Mouse (Mus musculus) embryonic facial prominence, embryonic 15.5 days (tissue): ENCODE results near the gene Rgcc. TPM values are rescaled to one million over a fixed set of nuclear protein-coding genes. Genes with fewer than 3 reads are reported as not detected.
A peak's percentile ranks its signal among the peaks of the same experiment; 100 is the strongest.

ENCODE experiments used
- ATAC-seq: fragments of 200-750 bp; cut with Nextera tagmentation; 2 replicates; pipeline ENCODE4 v1.8.0; 2017; ENCODE audit warnings: low read depth, moderate TSS enrichment; ENCODE audit not compliant: insufficient number of reproducible peaks, low FRiP score, low TSS enrichment
- H3K27ac ChIP-seq: fragments of 300-500 bp; sonication (generic); replicated peaks from 2 replicates; pipeline ENCODE4 v1.5.1; 2015; ENCODE audit warnings: mild to moderate bottlenecking, inconsistent platforms
- H3K27me3 ChIP-seq: fragments of 300-500 bp; sonication (generic); 2 replicates; pipeline ENCODE4 v1.6.1; 2015; ENCODE audit warnings: inconsistent platforms
- H3K36me3 ChIP-seq: fragments of 300-500 bp; sonication (generic); 2 replicates; pipeline ENCODE4 v1.6.1; 2015; ENCODE audit warnings: mild to moderate bottlenecking, inconsistent platforms
- H3K4me1 ChIP-seq: fragments of 300-500 bp; sonication (generic); 2 replicates; pipeline ENCODE4 v1.6.1; 2015; ENCODE audit warnings: inconsistent platforms
- H3K4me2 ChIP-seq: fragments of 300-500 bp; sonication (generic); replicated peaks from 2 replicates; pipeline ENCODE4 v1.6.1; 2015; ENCODE audit warnings: mild to moderate bottlenecking, inconsistent platforms
- H3K4me3 ChIP-seq: fragments of 300-500 bp; sonication (generic); replicated peaks from 2 replicates; pipeline ENCODE4 v1.5.1; 2015; ENCODE audit warnings: mild to moderate bottlenecking, inconsistent platforms
- H3K9ac ChIP-seq: fragments of 300-500 bp; sonication (generic); 2 replicates; pipeline ENCODE4 v1.6.1; 2015; ENCODE audit warnings: inconsistent platforms
- H3K9me3 ChIP-seq: fragments of 300-500 bp; sonication (generic); replicated peaks from 2 replicates; pipeline ENCODE4 v1.6.1; 2016; ENCODE audit warnings: inconsistent platforms
- WGBS: fragments of 180-500 bp; shearing (Covaris S2); methylation state at CpG from one replicate; pipeline ENCODE4 v1.1.7; 2015; 5-methylcytosine and 5-hydroxymethylcytosine counted together
- polyA plus RNA-seq: library from polyadenylated mRNA; unstranded; fragments of >200 nt; fragmentation: Nextera tagmentation; extraction: Ambion mirVana; gene quantifications from 2 replicates; pipeline ENCODE4 v1.2.1, GENCODE M21; 2015

Gene Rgcc
- polyA plus RNA-seq, 1 experiment from 2014 or later, result 56.0 TPM

DNA sequence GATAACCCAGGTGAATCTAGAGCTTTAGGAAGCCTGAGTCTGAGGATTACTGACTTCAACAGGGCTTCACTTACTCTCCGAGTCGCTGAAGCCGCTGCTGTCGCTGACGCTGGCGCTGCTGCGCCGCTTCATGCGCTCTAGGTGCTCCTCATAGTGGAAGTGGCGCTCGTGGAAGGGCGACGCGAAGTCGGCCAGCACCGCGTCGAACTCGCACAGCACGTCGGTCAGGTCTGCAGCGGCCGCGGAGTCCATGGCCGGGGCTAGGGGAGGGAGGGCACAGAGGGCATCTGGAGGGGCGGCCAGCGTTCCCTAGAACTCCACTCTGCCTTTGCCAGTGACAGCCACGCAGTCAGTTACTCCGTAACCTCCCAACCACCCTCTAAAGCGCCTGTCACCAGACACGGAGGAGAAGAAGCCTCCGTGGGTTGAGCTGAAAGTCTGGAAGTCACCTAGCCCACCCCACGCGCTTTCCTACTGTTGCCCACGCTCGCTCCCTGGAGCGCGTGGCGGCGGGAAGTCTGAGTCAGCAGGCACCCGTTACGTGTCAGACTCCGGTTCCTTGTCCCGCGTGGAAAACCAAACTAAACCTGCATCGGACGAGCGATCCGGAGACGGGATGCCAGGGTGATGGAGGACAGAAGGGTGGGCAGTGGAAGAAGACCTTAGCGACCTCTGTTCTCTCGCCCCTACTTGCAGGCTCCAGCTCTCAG, 649 bp downstream of the Rgcc start:
- Histone ChIP-seq H3K27ac (0 out of 2 replicates have a peak overlapping the region, but pooled peaks have one; percentile 0), H3K36me3 (no peaks in the 10 kb centered on the region), H3K9me3 (no peaks in the 10 kb centered on the region), H3K9ac (peak overlapping the region; percentile 46), H3K4me1 (peaks cover 19% of the 10 kb centered on the region), H3K27me3 (no peaks in the 10 kb centered on the region; the same call in 1 of the 2 replicates), H3K4me3 (peak overlapping the region; percentile 50), H3K4me2 (peak overlapping the region; percentile 95)
- under 1% methylated on average over 52 of the region's 52 CpGs for WGBS
- no peak for ATAC-seq

DNA sequence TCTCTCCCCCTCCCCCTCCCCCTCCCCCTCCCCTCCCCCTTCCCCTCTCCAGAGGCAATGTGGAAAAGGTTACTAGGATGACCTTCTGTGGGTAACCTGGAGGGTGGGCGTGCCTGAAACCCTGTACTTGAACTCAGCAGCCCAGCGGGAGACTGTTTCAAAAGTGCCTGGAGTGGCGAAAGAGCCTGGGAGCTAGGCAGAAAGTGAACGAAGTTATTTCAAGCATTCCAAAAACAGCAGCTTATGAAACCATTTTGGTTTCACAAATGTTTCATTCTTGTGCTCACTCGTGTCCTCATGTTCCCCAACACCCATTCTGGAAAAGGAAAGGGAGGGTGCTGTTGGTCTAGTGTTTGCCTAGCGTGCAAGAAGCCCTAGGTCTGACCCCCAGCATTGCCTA, 1.6 kb downstream of the Rgcc start:
- Histone ChIP-seq H3K9me3 (no peaks in the 10 kb centered on the region), H3K36me3 (no peaks in the 10 kb centered on the region), H3K4me3 (peak overlapping the region; percentile 50), H3K4me1 (peaks cover 19% of the 10 kb centered on the region), H3K27me3 (no peaks in the 10 kb centered on the region; the same call in 1 of the 2 replicates), H3K27ac (no peak overlapping the region), H3K9ac (no peak overlapping the region), H3K4me2 (peak overlapping the region; percentile 95)
- no peak for ATAC-seq
- 25% methylated on average over 6 of the region's 6 CpGs for WGBS

- no peaks in the 10 kb centered on the region for H3K9me3 ChIP-seq
- H3K4me1 ChIP-seq, result peaks cover 19% of the 10 kb centered on the region
- H3K27me3 ChIP-seq, result no peaks in the 10 kb centered on the region; the same call in 1 of the 2 replicates
- no peak overlapping the region for H3K9ac ChIP-seq
- 0 out of 2 replicates have a peak overlapping the region, but pooled peaks have one; percentile 6 for H3K4me3 ChIP-seq
- no peak for ATAC-seq
- 45% methylated on average over 4 of the region's 4 CpGs for WGBS
- H3K36me3 ChIP-seq, result no peaks in the 10 kb centered on the region
- peak overlapping the region; percentile 22 for H3K4me2 ChIP-seq
- no peak overlapping the region for H3K27ac ChIP-seq
Observed at GRCm38 (mm10) chr14:79299230-79299629, 2.2 kb downstream of the Rgcc start.

DNA sequence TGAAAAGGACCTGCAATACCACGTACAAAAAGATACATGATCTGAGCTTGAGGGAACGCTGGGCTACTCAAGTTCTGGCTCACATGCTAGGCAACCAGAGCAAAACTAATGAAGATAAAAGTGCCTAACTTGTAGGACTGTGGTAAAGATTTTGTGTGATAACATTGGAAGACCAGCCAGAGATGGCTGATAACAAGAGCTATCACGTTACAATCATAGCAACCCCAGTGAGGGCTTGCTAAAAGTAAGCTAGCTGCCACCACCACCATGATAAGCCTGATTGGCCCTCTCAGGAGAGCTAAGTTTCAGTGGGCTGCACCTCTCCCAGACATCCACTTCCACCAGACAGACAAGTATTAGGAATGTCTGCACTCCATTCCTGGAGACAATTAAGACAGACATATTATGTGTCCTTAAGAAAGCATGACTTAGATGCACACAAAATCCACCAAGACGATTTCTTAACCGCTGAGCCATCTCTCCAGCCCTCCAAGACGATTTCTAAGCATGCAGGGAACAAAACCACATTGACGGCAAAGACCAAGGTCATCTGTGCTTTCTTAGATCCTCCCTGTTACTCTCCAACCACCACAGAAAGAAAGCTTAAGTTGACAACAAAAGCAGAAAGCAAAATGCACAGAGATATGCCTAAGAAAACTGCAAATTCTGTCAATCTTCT, 3.0 kb downstream of the Rgcc start:
- H3K9ac ChIP-seq, result no peak overlapping the region
- H3K4me3 ChIP-seq, result 0 out of 2 replicates have a peak overlapping the region, but pooled peaks have one; percentile 6
- ATAC-seq, result no peak
- H3K27ac ChIP-seq, result no peak overlapping the region; the same call in 1 of the 2 replicates
- H3K27me3 ChIP-seq, result no peaks in the 10 kb centered on the region; the same call in 1 of the 2 replicates
- peaks cover 23% of the 10 kb centered on the region for H3K4me1 ChIP-seq
- no peaks in the 10 kb centered on the region for H3K36me3 ChIP-seq
- no peaks in the 10 kb centered on the region for H3K9me3 ChIP-seq
- WGBS, result 41% methylated on average over 7 of the region's 7 CpGs
- peak overlapping the region; percentile 22; the same call in 1 of the 2 replicates for H3K4me2 ChIP-seq

DNA sequence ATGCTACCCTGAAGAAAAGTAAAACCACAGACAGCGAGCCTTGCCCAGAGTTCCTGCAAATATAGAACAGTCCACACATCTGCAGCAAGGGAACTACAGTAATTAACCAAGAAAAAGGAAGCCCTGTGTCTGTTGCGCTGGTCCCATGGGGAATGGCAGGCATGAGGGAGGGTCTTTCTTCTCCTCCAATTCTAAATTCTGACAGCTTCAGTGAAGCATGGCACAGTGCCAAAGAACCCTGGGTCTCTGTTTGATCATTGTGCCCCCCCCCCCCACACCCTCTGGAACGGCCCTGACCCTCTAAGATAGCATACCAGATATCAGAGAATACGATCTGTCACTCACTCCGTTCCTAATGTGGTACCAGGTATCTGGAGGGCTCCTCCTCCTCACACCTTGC, 4.6 kb downstream of the Rgcc start:
- WGBS, result 25% methylated on average over 5 of the region's 5 CpGs
- no peak overlapping the region for H3K4me3 ChIP-seq
- H3K36me3 ChIP-seq, result no peaks in the 10 kb centered on the region
- H3K27ac ChIP-seq, result no peak overlapping the region
- ATAC-seq, result no peak
- H3K9me3 ChIP-seq, result no peaks in the 10 kb centered on the region
- H3K27me3 ChIP-seq, result no peaks in the 10 kb centered on the region; the same call in 1 of the 2 replicates
- peaks cover 30% of the 10 kb centered on the region for H3K4me1 ChIP-seq
- no peak overlapping the region for H3K9ac ChIP-seq
- no peak overlapping the region for H3K4me2 ChIP-seq

GRCm38 (mm10) chr14:79296201-79296600, 5.2 kb downstream of the Rgcc start:
- no peaks in the 10 kb centered on the region; the same call in 1 of the 2 replicates for H3K27me3 ChIP-seq
- H3K36me3 ChIP-seq, result no peaks in the 10 kb centered on the region
- H3K9ac ChIP-seq, result no peak overlapping the region
- no peak overlapping the region for H3K4me3 ChIP-seq
- peaks cover 26% of the 10 kb centered on the region for H3K4me1 ChIP-seq
- ATAC-seq, result no peak
- no peak overlapping the region for H3K4me2 ChIP-seq
- 67% methylated on average over 7 of the region's 7 CpGs for whole genome bisulfite sequencing
- H3K9me3 ChIP-seq, result no peaks in the 10 kb centered on the region
- H3K27ac ChIP-seq, result no peak overlapping the region

DNA sequence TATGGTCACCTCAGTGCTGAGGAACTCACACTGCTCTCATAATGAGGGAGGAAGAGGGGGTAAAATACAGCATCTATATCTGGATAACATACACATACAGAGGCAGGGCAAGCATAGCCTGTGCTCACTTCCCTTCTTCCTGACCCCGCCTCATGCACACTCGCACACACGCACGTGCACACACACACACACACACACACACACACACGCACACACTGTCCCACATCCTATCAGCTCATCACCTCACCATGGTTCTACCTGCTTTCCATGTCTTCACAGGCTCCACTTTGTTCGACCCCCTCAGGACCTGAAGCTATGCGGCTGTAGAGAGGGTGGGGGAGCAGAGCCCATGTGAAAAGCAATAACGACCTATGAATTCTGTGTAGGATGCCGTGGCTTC, 5.9 kb downstream of the Rgcc start:
- Histone ChIP-seq H3K4me1 (peaks cover 26% of the 10 kb centered on the region), H3K36me3 (no peaks in the 10 kb centered on the region), H3K27me3 (no peaks in the 10 kb centered on the region), H3K9ac (no peak overlapping the region), H3K4me2 (no peak overlapping the region), H3K9me3 (no peaks in the 10 kb centered on the region), H3K27ac (no peak overlapping the region), H3K4me3 (no peak overlapping the region)
- ATAC-seq, result no peak
- WGBS, result 85% methylated on average over 9 of the region's 9 CpGs

GRCm38 (mm10) chr14:79294950-79295349, 6.5 kb downstream of the Rgcc start:
- H3K4me2 ChIP-seq, result no peak overlapping the region
- no peak for ATAC-seq
- peaks cover 23% of the 10 kb centered on the region for H3K4me1 ChIP-seq
- no peaks in the 10 kb centered on the region for H3K9me3 ChIP-seq
- no peaks in the 10 kb centered on the region for H3K36me3 ChIP-seq
- 70% methylated on average over 5 of the region's 5 CpGs for WGBS
- H3K9ac ChIP-seq, result no peak overlapping the region
- no peak overlapping the region for H3K4me3 ChIP-seq
- no peaks in the 10 kb centered on the region for H3K27me3 ChIP-seq
- H3K27ac ChIP-seq, result no peak overlapping the region

DNA sequence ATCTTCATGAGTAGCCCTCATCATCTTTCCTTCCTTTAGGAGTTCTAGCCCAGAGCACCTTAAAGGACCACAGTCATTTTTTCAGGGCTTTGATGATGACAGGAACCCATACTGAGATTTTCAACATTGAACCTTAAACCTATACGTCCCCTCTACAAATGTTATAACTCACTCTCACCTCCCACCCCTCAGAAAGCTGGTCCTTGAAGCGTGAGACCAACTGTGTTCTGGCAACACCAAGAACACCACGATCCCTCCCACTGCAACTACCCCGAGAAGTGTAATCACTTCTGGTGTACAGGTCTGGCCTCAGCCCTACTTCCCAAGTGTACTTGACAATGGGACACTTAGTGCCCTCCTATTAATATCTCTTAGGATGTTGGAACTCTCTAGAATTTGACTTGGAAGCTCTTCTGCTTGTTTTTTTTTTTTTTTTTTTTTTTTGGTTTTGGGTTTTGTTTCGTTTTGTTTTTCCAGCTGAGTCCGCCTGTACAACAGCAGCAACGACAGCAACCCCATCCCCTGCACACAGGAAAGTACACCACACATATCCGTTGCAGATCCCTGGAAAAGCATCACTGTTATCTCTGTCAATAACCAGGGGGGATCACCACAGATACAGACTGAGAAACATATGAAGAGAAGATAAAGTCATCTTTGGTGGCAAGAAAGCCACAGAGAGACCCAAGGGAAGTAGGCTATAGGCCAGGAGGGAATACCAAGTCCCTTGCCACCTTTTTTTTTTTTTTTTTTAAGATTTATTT, 7.2 kb downstream of the Rgcc start:
- Histone ChIP-seq H3K9me3 (no peaks in the 10 kb centered on the region), H3K9ac (no peak overlapping the region), H3K27ac (no peak overlapping the region), H3K4me3 (no peak overlapping the region), H3K4me2 (no peak overlapping the region), H3K36me3 (no peaks in the 10 kb centered on the region), H3K4me1 (peaks cover 23% of the 10 kb centered on the region), H3K27me3 (no peaks in the 10 kb centered on the region)
- WGBS, result 78% methylated on average over 8 of the region's 8 CpGs
- no peak for ATAC-seq

DNA sequence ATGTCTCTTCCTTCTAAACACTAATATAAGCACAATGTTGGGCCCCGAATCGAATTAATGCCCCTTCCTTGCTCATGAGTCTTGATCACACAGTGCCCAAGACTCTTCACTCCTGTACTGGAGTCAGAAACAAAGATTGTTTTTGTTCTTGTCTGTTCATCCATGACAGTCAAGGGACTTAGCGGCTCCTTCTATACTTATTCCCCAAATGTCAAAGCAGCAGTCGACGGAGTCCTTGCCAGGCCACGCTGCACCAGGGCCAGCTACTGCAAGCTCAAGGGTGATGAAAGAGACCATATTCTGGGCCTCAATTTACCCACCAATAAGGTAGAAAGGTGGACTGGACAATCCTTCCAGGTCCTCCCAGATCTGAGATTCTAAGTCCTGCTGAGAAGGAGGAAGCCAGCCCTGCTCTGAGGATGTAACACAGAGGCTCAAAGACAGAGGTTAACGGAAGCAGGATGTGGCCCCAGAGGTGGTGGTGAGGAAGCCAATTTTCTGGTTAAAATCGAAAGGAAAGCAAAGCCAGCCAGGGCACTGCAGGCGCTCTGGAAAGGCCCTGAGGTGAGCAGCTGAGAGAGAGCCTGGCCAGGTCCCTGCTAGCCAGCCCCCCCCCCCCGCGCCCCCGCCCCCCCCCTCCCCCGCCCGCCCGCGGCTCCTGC, 8.2 kb downstream of the Rgcc start:
- WGBS, result 41% methylated on average over 9 of the region's 16 CpGs
- Histone ChIP-seq H3K27me3 (no peaks in the 10 kb centered on the region), H3K4me3 (no peak overlapping the region), H3K9ac (no peak overlapping the region), H3K27ac (no peak overlapping the region), H3K4me1 (peaks cover 23% of the 10 kb centered on the region), H3K36me3 (0 out of 2 replicates have a peak, but pooled peaks cover 2% of the 10 kb centered on the region), H3K9me3 (no peaks in the 10 kb centered on the region), H3K4me2 (no peak overlapping the region)
- ATAC-seq, result no peak
